Mouse (Mus musculus) liver, adult 2 months (tissue): ENCODE results near the gene Klhdc9. TPM values are rescaled to one million over a fixed set of nuclear protein-coding genes. Genes with fewer than 3 reads are reported as not detected.
"Not testable (repeated sequence)": the region's sequence is repeated elsewhere in the genome, so short reads cannot be mapped to it uniquely, and the experiment has no call there.

Experiments
- DNase-seq: peaks from one replicate; pipeline ENCODE4 v3.0.0-alpha.2; 2011; ENCODE audit warnings: low read depth, low spot score; ENCODE audit errors: extremely low read depth
- H3K27ac ChIP-seq: fragments of 200-500 bp; replicated peaks from 2 replicates; pipeline ENCODE4 v1.5.1; 2012; ENCODE audit warnings: low read depth, mild to moderate bottlenecking, control low read depth, inconsistent platforms, low read length; ENCODE audit not compliant: insufficient read depth
- H3K27me3 ChIP-seq: fragments of 200-500 bp; 2 replicates; pipeline ENCODE4 v1.6.1; 2012; ENCODE audit warnings: mild to moderate bottlenecking, moderate library complexity, low read length, inconsistent platforms; ENCODE audit not compliant: control insufficient read depth, insufficient read depth
- H3K36me3 ChIP-seq: fragments of 200-500 bp; 2 replicates; pipeline ENCODE4 v1.6.1; 2012; ENCODE audit warnings: low read length, inconsistent platforms; ENCODE audit not compliant: control insufficient read depth, insufficient read depth
- H3K4me1 ChIP-seq: fragments of 200-500 bp; 2 replicates; pipeline ENCODE4 v1.6.1; 2011; ENCODE audit warnings: low read length; ENCODE audit not compliant: control insufficient read depth, insufficient read depth
- H3K4me3 ChIP-seq: fragments of 200-500 bp; 2 replicates; pipeline ENCODE4 v1.5.1; 2011; ENCODE audit warnings: low read depth, mild to moderate bottlenecking, control low read depth, low read length, moderate library complexity; ENCODE audit not compliant: insufficient read depth
- H3K79me2 ChIP-seq: fragments of 200-500 bp; 2 replicates; pipeline ENCODE4 v1.6.1; 2012; ENCODE audit warnings: inconsistent platforms, mild to moderate bottlenecking, low read length, moderate library complexity; ENCODE audit not compliant: control insufficient read depth, insufficient read depth
- H3K9ac ChIP-seq: fragments of 200-500 bp; 2 replicates; pipeline ENCODE4 v1.6.1; 2012; ENCODE audit warnings: low read depth, mild to moderate bottlenecking, control low read depth, inconsistent platforms, low read length
- CTCF ChIP-seq: fragments of 200-500 bp; IDR thresholded peaks from 2 replicates; pipeline ENCODE4 v1.5.1; 2011; ENCODE audit warnings: low read depth, low read length, control low read depth
- POLR2A ChIP-seq: fragments of 200-500 bp; IDR thresholded peaks from 2 replicates; pipeline ENCODE4 v1.6.1; 2011; ENCODE audit warnings: low read length, control low read depth; ENCODE audit not compliant: insufficient read depth; ENCODE audit errors: extremely low read depth
- WGBS: fragments of 180-500 bp; shearing (Covaris S2); methylation state at CpG from one replicate; pipeline ENCODE4 v1.1.7; 2018; 5-methylcytosine and 5-hydroxymethylcytosine counted together
- polyA plus RNA-seq: library from polyadenylated mRNA; depleted of rRNA; stranded (reverse); fragments of >200 nt; gene quantifications from 2 replicates; pipeline ENCODE4 v1.2.3, GENCODE M21; 2012
- total RNA-seq: library from RNA; depleted of rRNA; stranded (reverse); fragments of >200 nt; gene quantifications from 2 replicates; pipeline ENCODE4 v1.2.3, GENCODE M21; 2014

The Klhdc9 gene
- total and polyA plus RNA-seq, 2 experiments, result 0.05 TPM; not detected in 1

GRCm38 (mm10) chr1:171328839-171329432 lies 31.7 kb downstream of the Klhdc9 start, which contains the start of gene Dedd:
Gene Dedd, plus strand, starts transcription at chr1:171329145.
- Histone ChIP-seq H3K4me1 (peaks cover 12% of the 10 kb centered on the region), H3K79me2 (peaks cover 21% of the 10 kb centered on the region; the same call in 1 of the 2 replicates), H3K36me3 (peaks cover 2% of the 10 kb centered on the region; the same call in 1 of the 2 replicates), H3K9ac (peak within 1 kb of the TSS; percentile 98), H3K27me3 (no peaks in the 10 kb centered on the region), H3K27ac (peak within 1 kb of the TSS; percentile 94), H3K4me3 (peak within 1 kb of the TSS; percentile 98)
- TF ChIP-seq POLR2A (0 out of 2 replicates have a peak, but pooled peaks have one; percentile 7), CTCF (no peak)
- DNase-seq, result peak; percentile 88
- 1% methylated on average over 42 of the region's 48 CpGs for WGBS

GRCm38 (mm10) chr1:171328244-171328643 lies 32.4 kb downstream of the Klhdc9 start:
- no peaks in the 10 kb centered on the region for H3K27me3 ChIP-seq

GRCm38 (mm10) chr1:171326588-171326987 lies 34.0 kb downstream of the Klhdc9 start:
- WGBS, result 70% methylated on average over 4 of the region's 4 CpGs
- Histone ChIP-seq H3K4me1 (peaks cover 12% of the 10 kb centered on the region), H3K79me2 (peaks cover 13% of the 10 kb centered on the region; the same call in 1 of the 2 replicates)
- H3K9ac ChIP-seq, DNase-seq, H3K36me3 ChIP-seq, H3K27me3 ChIP-seq, H3K27ac ChIP-seq, H3K4me3 ChIP-seq: not testable (repeated sequence)

More at GRCm38 (mm10) chr1:171328244-171328643, 32.4 kb downstream of the Klhdc9 start:
- WGBS, result 16% methylated on average over 9 of the region's 9 CpGs
- peak overlapping the region; percentile 98 for H3K4me3 ChIP-seq
- H3K79me2 ChIP-seq, result peaks cover 17% of the 10 kb centered on the region; the same call in 1 of the 2 replicates
- H3K27ac ChIP-seq, result peak overlapping the region; percentile 94
- peak overlapping the region; percentile 66 for H3K9ac ChIP-seq
- no peak for TF ChIP-seq POLR2A
- TF ChIP-seq CTCF, result no peak
- peaks cover 2% of the 10 kb centered on the region; the same call in 1 of the 2 replicates for H3K36me3 ChIP-seq
- peaks cover 12% of the 10 kb centered on the region for H3K4me1 ChIP-seq
- no peak for DNase-seq

GRCm38 (mm10) chr1:171325571-171325970 lies 35.0 kb downstream of the Klhdc9 start:
- Histone ChIP-seq H3K4me1 (peaks cover 5% of the 10 kb centered on the region), H3K9ac (no peak overlapping the region), H3K79me2 (peaks cover 7% of the 10 kb centered on the region; the same call in 1 of the 2 replicates), H3K4me3 (no peak overlapping the region), H3K27me3 (no peaks in the 10 kb centered on the region), H3K36me3 (no peaks in the 10 kb centered on the region), H3K27ac (no peak overlapping the region)
- 37% methylated on average over 2 of the region's 2 CpGs for WGBS
- no peak for DNase-seq
- TF ChIP-seq CTCF (no peak), POLR2A (no peak)

- Histone ChIP-seq H3K4me1 (no peaks in the 10 kb centered on the region), H3K27ac (no peak overlapping the region), H3K79me2 (no peaks in the 10 kb centered on the region), H3K27me3 (no peaks in the 10 kb centered on the region), H3K4me3 (no peak overlapping the region), H3K9ac (no peak overlapping the region), H3K36me3 (no peaks in the 10 kb centered on the region)
- TF ChIP-seq CTCF (0 out of 2 replicates have a peak, but pooled peaks have one; percentile 4), POLR2A (no peak)
- DNase-seq, result no peak
- WGBS, result 95% methylated on average over 1 of the region's 1 CpGs
These were observed 38.6 kb downstream of the Klhdc9 start for GRCm38 (mm10) chr1:171322012-171322411.

GRCm38 (mm10) chr1:171321415-171321814 lies 39.2 kb downstream of the Klhdc9 start:
- no peak overlapping the region for H3K27ac ChIP-seq
- no peak for TF ChIP-seq POLR2A
- peak; percentile 11; the same call in 1 of the 2 replicates for TF ChIP-seq CTCF

More at GRCm38 (mm10) chr1:171321415-171321814, 39.2 kb downstream of the Klhdc9 start:
- no peaks in the 10 kb centered on the region for H3K4me1 ChIP-seq
- H3K4me3 ChIP-seq, result no peak overlapping the region
- H3K79me2 ChIP-seq, result no peaks in the 10 kb centered on the region
- DNase-seq, result no peak
- H3K27me3 ChIP-seq, result no peaks in the 10 kb centered on the region
- H3K9ac ChIP-seq, result no peak overlapping the region
- no peaks in the 10 kb centered on the region for H3K36me3 ChIP-seq
